Mouse (Mus musculus) ES-E14 (cell line): ENCODE data around the gene Morn4.

Experiments
- CHD2 ChIP-seq: IDR thresholded peaks from 2 replicates; pipeline ENCODE4 v1.6.1; 2014; ENCODE audit warnings: mild to moderate bottlenecking, low read depth, low read length, inconsistent platforms
- HCFC1 ChIP-seq: IDR thresholded peaks from 2 replicates; pipeline ENCODE4 v1.6.1; 2012; ENCODE audit warnings: low read length, inconsistent platforms, borderline replicate concordance; ENCODE audit not compliant: insufficient read depth
- ZC3H11A ChIP-seq: IDR thresholded peaks from 2 replicates; pipeline ENCODE4 v1.6.1; 2012; ENCODE audit warnings: low read depth, mild to moderate bottlenecking, inconsistent platforms, low read length, borderline replicate concordance
- ZNF384 ChIP-seq: IDR thresholded peaks from 2 replicates; pipeline ENCODE4 v1.6.1; 2012; ENCODE audit warnings: low read depth, low read length, inconsistent platforms

GRCm38 (mm10) chr19:42118142-42118541 is 32.0 kb upstream of the Morn4 start:
- no peak for TF ChIP-seq HCFC1
- TF ChIP-seq CHD2: no peak
- TF ChIP-seq ZC3H11A: no peak
- no peak for TF ChIP-seq ZNF384
